Mouse (Mus musculus): ENCODE measurements at regions not wholly inside any gene's neighbourhood (a gene's known extent, or its start where the extent isn't known, plus 50 kb on each side); places are given as distances from the start of the nearest gene placed in this dataset.

DNA sequence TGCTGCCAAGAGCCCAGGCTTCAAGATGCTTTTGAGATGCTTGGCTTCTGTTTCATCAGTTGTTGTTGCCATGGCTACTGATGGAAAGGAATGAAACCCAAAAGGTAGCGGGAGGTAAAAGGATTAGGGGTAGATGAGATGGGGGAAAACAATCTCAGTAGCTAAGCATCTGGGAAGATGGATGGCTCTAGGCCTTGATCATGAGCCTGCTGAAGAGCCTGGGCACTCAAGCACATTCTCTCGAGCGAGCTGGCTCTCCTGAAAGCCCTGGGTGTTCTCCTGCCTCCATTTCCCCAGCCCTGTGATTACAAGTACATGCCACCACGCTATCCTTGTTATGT, 92.3 kb upstream of the Nrsn1 start:
- no peak for DNase-seq (ENCODE audit: extremely low read depth, low read depth, low spot score)

DNA sequence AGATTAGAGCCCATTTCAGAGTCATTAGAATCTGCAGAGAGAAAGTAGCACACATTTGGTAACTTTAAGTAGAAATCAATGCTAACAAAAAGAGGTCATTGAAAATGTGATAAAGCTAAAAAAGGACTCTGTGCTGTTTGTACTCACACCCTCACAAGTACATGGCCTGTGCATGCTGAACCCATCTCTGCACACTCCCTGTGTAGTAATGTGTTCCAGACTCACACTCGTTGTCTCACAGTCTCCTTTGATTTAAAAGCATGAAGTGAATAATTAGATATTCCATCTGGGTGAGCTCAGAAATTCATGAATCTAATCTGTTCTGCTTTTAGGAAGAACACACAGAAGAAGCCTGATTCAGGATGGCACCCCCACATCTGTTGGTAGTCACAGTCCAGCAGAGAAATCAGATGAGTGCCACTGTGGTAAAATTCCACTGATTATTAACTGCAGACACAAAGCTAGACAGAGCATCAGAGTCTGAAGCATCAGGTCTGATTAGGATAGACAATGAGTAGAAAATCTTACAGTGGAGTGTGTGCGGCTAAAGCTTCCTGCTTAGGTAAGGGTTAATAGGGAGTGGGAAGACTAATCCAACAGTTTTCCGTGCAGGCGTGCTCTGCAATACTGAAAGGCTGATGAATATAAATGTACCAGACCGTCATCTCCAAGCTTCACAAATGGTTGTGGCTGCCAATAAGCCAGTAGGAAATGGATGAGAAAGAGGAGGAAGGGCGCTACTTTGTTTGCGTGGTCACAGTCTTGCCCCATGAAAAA, 91.7 kb upstream of the Nrsn1 start:
- DNase-seq (ENCODE audit: extremely low read depth, low read depth, low spot score): no peak

- DNase-seq (ENCODE audit: extremely low read depth, low read depth, low spot score): no peak
Observed at GRCm38 (mm10) chr13:25347558-25347957, 77.3 kb upstream of the Nrsn1 start.

DNA sequence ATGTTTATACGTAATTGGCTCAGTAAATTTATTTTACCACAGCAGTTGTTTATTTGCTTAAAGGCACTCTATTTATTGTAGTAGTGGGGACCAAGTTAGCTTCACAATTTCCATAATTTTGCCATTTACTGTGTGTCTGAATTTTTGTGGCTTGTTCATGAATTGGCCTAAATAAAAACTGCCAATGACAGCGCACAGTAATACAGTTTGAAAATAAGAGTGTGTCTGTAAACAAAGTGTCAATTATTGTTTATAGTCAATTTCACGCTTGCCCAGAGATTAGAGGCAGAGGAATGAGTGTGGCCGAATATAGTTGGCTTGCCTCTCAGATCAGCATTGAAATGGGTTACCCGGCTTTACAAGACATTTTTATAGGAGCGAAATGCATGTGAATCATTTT, 73.0 kb upstream of the Nrsn1 start:
- DNase-seq (ENCODE audit: extremely low read depth, low read depth, low spot score): no peak

DNA sequence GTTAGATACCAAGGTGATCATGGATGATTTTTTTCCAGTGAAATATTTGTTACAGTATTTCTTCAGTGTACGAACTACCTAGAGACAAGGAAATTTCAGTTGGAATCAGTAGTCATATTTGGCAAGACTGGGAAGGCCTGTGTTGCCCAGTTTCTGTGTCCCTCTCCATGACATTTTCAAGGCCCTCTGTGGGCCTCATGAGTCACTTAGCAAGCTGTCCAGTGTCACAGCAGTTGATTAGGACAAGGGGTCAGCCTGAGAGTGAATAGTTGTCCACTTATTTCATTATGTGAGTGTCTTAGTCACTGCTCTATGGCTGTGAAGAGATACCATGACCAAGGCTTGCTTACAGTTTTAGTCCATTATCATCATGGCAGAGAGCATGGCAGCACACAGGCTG, 71.5 kb upstream of the Nrsn1 start:
- DNase-seq (ENCODE audit: extremely low read depth, low read depth, low spot score): no peak

DNA sequence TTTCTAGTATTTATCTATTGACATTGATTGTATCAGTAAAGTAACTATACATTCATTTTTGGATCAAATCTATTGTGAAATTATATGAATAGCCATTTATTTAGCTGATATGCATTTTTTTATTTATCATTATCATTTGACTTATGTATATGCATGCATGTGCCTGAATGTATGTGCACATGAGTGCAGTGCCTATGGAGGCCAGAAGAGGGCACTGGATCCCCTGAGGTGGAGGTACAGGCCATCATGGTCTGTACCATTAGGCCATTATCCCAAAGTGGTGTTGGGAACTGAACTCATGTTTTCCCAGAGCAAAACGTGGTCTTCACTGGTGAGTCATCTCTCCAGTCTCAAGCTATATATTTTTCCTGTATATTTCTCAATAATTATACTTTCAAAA, 63.5 kb upstream of the Nrsn1 start:
- DNase-seq (ENCODE audit: extremely low read depth, low read depth, low spot score): no peak

Measured in fat pad, adult 2 months (tissue).